Mouse (Mus musculus) inflammation-experienced regulatory T-cells, adult 6 months (primary cell): ENCODE measurements at regions not wholly inside any gene's neighbourhood (a gene's known extent, or its start where the extent isn't known, plus 50 kb on each side); places are given as distances from the start of the nearest gene placed in this dataset.

Experiments
- ATAC-seq: one replicate; pipeline ENCODE4 v1.8.0; 2017

- no peak for ATAC-seq
These were observed 147.2 kb upstream of the Plscr5 start for GRCm38 (mm10) chr9:92045472-92045905.

- no peak for ATAC-seq
These were observed 148.6 kb upstream of the Plscr5 start for GRCm38 (mm10) chr9:92044161-92044560.

- ATAC-seq = no peak
These were observed 176.2 kb upstream of the Plscr5 start for GRCm38 (mm10) chr9:92016521-92016920.

GRCm38 (mm10) chr9:92015923-92016322 is 176.8 kb upstream of the Plscr5 start:
- no peak for ATAC-seq

DNA sequence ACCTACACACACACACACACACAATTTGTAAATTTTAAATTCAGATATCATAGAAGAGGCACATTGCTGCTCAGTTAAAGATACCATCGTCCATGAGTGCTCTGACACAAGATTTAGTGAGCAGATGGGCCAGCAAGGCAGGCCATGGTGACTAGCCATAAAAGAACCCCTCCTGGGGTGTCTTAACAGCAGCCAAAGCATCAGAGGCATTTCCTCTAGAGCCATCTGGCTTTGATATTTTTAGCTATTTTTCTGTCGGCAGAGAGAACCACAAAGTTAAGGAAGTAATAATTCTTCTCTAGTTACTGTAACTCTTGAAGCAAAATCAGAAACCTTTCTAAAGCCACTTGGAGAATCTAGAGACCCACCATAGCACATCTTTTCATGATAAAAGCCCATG is 204.5 kb upstream of the Plscr5 start:
- no peak for ATAC-seq

DNA sequence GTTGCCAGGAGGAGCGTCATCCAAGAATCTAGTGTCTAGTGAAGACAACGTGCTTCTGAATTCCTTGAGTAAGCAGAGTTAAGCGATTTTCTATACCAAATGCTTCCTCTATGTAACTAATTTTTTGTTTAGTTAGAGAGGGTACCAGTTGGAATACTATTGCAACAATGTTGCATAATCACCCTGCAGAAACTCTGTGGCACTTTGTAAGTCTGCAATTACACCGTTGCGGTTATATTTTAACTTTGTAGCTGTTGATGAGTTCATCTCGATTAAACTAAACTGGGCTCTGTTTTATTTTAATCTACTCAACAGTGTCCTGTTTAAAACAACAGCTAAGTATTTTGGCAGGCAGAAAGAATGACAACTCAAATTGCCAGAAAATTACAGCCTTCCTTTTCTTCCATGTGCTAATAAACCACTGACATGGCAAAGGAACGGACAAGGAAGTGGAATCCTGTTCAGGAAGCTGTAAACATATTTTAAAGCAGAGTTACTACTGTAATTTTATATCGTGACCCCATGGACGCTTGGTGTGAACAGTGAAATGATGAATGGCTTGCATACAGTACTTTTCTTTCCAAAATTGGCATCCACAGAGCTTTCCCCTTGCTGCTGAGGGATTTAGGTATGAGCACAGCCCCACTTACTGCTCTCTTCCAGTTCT is 210.6 kb upstream of the Plscr5 start:
- no peak for ATAC-seq

DNA sequence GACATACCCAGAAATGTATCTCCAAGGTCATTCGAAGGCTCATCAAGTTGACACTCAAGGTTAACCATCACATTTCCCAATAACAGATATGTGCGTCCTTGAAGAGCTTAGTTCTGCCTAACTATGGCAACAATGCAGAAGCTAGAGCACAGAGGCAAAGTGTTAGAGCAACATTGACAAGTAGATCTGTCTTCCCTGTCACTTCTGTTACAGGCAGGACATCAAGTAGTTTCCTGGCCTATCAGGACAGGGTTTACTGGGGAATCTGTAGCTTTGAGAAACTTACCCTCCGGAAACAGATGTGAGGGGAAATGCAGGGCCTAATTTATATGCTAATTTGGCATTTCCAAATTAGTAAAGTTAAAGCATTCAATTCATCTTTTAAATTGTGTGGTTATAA is 211.2 kb upstream of the Plscr5 start:
- no peak for ATAC-seq

- no peak for ATAC-seq
These were observed 228.7 kb upstream of the Plscr5 start for GRCm38 (mm10) chr9:91964051-91964450.

DNA sequence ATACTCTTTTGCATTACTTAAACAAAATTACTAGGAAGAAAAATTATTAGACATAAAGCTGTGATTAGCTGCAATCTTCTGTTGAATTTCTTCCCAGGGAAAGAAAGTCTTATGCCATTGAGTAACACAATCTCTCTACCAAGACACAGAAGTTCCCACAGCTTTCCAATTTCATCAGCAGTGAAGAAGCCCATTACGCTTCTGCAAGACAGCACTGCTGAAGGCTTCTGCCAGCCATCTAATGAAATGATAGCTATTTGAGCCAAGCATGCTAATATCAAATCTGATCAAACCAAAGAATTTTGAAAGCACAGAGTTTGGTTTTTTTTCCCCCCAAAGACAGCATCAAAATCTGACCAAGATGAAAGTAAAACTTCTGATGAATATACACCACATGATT is 230.0 kb upstream of the Plscr5 start:
- ATAC-seq = no peak

- ATAC-seq = no peak
These were observed 231.1 kb upstream of the Plscr5 start for GRCm38 (mm10) chr9:91961666-91962065.

- no peak for ATAC-seq
These were observed 232.0 kb upstream of the Plscr5 start for GRCm38 (mm10) chr9:91960556-91961325.

DNA sequence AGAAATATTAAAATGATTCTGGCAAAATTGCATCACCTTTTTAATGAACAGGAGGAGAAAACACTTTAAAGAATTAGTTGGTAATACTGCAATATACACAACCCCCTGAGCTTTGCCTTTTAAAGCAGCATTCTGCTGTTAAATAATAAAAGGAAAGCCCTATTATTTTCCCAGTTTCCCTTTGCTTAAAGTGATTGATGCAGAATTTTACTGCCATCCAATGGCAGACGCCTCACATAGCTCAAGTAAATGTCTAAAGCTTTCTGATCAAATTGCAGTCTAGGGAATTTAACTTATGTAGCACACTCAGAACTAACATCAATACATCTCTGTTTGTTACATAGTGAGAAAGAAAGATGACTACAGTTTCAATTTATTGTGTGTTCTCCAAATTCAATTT is 233.1 kb upstream of the Plscr5 start:
- ATAC-seq = no peak

- ATAC-seq = no peak
These were observed 233.7 kb upstream of the Plscr5 start for GRCm38 (mm10) chr9:91959076-91959475.

GRCm38 (mm10) chr9:91958421-91958820 is 234.3 kb upstream of the Plscr5 start:
- no peak for ATAC-seq

DNA sequence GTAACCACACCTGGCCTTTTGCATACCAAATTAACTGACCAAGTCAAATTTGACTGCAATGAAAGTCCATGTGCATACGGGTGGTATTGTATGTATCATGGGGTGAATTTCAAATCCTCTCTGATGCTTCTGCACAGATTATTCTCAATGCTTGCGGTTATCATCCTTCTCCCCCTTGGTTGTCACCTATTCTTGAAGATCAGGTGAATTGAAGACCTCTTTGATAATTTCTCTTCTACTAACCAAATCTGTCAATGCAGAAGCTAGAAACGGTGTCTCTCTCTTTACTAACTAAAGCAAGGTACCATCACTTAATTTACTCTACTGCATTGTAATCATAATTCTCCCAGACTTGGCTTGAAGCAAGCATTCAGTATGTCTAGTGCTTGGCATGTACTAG is 235.7 kb upstream of the Plscr5 start:
- no peak for ATAC-seq

GRCm38 (mm10) chr9:91948746-91949145 is 244.0 kb upstream of the Plscr5 start:
- ATAC-seq = no peak

GRCm38 (mm10) chr9:91942001-91942400 is 250.7 kb upstream of the Plscr5 start:
- ATAC-seq = no peak

DNA sequence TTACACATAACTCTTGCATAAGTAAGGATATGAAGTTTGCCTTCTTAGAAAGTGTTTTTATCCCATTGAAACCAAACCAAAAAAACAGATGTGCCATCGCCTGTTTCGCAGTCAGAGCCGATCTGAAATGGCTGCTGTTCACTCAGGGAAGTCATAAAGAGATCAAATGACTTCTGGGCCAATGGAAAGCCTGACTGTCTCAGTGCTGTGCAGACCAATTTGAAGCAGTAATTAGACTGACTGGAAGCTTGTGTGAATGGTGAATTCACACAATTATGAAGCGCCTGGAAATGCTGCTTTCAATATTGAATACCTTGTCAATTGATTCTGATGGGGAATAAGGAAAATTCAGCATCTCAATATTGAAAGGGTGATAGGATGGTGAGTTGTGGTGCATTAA is 254.0 kb upstream of the Plscr5 start:
- ATAC-seq = no peak

DNA sequence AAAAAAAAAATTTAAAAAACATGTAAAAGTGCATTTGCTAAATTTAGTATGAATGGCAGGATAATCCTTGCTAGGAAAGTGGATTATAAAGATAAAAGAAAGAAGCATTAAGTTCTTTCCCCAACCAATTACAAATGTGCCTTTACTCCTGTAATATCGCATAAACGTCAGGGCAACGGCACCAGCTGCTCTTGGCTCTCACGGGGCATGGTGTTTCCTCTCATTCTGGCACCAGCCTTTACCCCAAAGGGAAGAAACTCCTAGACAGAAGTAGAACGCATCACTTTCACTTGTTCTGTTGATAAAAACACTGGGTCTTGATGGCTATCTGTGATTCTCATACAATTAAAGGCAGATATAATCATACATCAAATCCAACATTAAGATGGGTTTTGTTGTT is 288.7 kb upstream of the Plscr5 start:
- ATAC-seq = no peak

- peak; percentile 98 for ATAC-seq
These were observed 291.8 kb upstream of the Plscr5 start for GRCm38 (mm10) chr9:91900956-91901355.

GRCm38 (mm10) chr9:91876823-91877222 is 315.9 kb upstream of the Plscr5 start:
- no peak for ATAC-seq

GRCm38 (mm10) chr9:91831556-91831955 is 361.2 kb upstream of the Plscr5 start:
- no peak for ATAC-seq

- ATAC-seq = no peak
These were observed 368.8 kb upstream of the Plscr5 start for GRCm38 (mm10) chr9:91823733-91824487.
